Mouse (Mus musculus): ENCODE measurements around the gene Zfp57. TPM values are rescaled to one million over a fixed set of nuclear protein-coding genes. Genes with fewer than 3 reads are reported as not detected.
"Not testable (repeated sequence)": the region's sequence is repeated elsewhere in the genome, so short reads cannot be mapped to it uniquely, and the experiment has no call there.

The Zfp57 gene
- total RNA-seq, 2 experiments from 2014 or later, result not detected

DNA sequence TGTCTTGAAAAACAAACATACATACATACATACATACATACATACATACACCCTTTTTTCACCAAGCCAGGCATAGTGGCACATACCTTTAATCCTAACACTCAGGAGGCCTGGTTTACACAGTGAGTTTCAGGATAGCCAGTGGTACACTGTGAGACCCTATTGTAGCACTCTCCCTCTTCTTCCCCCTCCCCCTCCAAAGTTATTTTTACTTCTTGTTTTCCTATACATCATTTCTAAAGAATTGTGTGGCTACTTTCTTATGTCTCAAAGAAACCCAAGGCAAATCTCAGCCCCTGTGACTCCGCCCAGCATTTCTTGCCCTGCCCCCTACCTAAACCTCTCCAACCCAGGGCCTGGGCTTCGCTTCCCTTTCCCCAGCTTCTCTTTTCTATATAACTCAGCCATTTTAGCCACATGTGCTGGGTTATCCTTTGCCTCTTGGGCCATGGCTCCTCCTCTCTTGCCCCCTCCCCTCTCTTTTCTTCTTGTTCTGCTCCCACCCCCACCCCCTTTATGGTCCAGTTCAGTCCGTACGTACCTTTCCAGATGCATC lies 7.1 kb upstream of the Zfp57 start:
- ATAC-seq (replicated peaks; ENCODE audit: low FRiP score, low TSS enrichment, poor library complexity, severe bottlenecking), result no peak

DNA sequence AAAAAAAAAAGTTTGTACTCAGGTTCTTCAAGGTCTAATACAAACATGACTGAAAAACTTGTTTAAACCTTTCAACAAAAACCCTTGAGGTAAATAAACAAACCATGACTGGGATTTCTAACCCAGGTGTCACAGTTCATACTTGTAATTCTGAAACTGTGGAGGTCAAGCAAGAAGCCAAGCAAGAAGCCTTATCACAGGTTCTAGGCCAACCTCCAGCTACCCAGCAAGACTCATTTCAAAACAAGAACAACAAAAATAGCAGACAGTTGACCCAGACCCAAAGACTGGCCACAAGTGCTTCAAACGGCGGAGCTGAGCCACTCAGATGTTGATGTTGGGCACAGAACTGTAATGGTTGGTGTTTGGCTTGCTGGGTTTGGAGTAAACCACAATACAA lies 6.4 kb upstream of the Zfp57 start:
- ATAC-seq (replicated peaks; ENCODE audit: low FRiP score, low TSS enrichment, poor library complexity, severe bottlenecking), result no peak

DNA sequence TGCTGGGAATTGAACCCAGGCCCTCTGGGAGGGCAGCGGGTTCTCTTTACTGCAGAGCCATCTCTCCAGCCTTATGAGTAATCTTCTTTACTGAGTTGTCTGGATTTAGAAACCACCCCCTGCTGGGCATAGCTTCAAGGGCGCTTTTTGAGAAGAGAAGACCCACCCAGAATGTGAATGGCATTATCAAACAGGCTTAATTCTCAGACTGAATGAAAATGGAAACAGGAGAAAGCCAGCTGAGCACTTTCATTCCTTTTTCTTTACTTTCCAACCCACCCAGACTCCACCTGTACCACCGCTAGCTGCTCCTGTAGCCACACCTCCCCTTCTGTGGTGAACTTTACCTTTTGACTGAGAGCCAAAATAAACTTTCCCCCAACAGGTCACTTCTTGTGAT lies 5.5 kb upstream of the Zfp57 start:
- no peak for ATAC-seq (replicated peaks; ENCODE audit: low FRiP score, low TSS enrichment, poor library complexity, severe bottlenecking)

DNA sequence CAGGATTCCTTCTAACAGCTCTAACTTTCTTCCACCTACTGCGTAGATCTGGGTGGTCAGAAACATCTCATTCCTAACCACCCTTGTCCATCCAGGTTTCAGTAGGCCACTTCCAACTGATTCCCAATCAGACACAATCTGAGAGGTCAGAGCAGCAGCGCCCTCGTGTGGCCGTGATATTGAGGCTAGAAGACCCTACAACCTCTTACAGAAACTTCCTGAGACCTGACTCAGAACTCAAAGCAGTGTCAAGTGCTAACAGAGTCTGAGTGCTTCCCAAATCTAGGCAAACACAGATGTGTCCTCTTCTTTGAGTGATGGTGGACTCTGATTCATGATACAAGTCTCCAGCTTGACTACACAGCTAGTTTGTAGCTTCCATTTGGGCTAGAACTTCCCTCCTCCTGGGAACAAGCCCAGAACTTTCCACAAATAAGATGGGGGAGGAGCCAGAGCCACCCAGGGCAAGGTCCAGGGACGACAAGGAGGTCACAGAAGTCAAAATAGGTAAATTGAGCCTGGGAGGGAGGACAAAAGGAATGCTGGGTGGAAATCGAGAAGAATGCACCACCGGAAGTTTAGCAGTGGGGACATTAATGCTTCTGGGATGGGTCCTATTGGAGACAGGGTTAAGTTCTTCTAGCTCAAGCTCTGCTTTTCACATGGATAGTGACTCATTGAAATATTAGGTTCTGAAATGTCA lies 3.8 kb upstream of the Zfp57 start:
- no peak; the same call in 1 of the 2 replicates for ATAC-seq (replicated peaks; ENCODE audit: low FRiP score, low TSS enrichment, poor library complexity, severe bottlenecking)

DNA sequence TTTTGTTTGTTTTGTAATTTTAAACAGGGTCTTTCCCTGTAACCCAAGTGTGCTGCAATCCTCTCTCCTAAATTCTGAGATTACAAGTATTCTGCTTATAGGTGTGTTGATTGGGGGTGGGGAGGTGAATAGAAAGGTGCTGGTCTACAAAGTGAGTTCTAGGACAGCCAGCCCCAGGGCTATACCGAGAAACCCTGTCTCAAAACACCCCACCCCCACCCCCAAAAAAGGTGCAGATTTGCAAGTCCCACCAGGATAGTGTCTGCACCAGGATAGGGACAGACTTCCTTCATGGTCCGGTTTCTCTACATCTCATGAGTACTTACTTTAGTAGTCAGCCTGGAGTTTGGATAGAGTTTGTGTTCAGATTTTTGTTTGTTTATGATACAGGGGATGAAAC lies 2.5 kb upstream of the Zfp57 start:
- ATAC-seq (replicated peaks; ENCODE audit: low FRiP score, low TSS enrichment, poor library complexity, severe bottlenecking), result no peak

DNA sequence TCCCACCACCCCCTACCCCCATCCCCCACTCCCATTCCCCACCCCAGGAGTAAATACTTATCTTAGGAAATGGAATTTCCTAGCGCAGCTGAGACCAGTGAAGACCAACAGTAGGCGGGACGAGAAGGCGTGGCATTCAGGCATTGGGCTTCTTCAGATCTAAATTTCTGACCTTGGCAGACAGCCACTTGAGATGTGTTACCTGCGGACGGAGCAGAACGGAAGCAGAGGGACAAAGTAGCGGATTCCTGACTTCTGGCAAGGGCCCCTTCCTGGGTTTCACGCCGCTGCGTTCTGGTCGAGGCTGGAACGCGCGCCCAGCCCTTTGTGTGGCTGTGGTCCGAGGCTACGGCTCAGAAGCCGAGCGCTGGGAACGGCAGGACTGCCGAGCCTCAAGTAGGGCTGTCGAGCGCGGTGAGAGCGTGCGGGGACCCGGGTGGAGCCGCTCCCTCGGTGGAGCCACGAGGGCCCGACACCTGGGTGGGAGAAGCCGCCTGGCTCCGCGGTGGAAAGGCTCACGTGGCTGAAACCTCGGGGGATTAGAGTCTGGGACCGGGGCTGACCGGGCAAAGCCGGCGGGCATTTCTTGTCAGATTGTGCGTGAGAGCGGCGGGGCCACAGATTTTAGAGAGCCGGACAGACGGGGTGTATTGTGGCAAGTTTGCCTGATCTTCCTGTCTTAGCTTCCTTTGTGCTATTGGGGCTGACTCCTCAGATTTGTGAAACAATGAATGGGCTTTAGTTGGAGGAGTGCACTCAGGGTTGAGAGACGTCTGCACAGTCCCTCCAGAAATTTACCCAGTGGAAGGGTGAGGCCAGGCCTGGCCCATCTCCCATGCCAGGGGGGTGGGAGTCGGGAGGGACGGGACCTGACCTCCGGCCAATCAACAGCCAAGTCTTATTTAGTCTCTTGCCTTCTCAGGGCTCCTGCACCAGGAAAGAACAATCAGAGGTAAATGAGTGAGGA lies 1.7 kb downstream of the Zfp57 start:
- peak; percentile 67 for ATAC-seq (replicated peaks; ENCODE audit: low FRiP score, low TSS enrichment, poor library complexity, severe bottlenecking)

DNA sequence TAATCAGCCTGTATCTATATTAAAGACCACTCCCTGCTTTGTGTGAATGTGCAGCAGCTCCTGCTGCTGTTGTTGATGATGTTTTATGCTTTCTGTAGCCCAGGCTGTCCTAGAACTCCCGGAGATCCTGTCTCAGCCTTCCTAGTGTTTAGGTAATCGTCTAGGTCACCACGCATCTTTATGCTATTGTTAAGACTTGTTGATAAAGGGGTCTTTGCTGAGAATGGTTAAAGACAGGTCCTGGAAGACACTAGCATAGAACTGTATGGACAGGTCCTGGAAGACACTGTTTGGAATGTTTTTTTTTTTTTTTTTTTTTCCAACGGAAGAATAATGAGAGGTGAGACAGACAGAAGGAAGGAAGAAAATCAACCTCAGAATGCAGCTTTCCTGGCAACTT lies 2.4 kb downstream of the Zfp57 start:
- ATAC-seq (replicated peaks; ENCODE audit: low FRiP score, low TSS enrichment, poor library complexity, severe bottlenecking), result no peak

DNA sequence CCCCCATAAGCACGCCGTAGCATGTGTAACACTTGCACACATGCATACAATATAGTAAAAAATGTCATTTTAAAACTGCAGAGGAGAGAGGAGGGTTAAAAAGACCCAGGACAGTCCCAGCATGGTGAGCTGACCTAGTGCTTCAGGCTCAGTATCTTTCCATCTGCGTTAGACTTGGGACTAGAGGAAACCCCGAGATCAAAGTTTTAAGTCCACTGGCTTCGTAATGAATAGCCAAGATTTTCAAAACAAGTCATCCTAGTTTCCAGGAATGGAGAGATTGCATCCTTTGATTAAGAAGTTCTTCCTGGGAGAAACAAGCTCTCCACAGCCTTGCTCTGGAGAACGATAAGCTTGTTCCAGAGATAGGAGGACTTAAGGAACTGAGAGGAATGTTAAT lies 7.2 kb downstream of the Zfp57 start:
- no peak for ATAC-seq (replicated peaks; ENCODE audit: low FRiP score, low TSS enrichment, poor library complexity, severe bottlenecking)

DNA sequence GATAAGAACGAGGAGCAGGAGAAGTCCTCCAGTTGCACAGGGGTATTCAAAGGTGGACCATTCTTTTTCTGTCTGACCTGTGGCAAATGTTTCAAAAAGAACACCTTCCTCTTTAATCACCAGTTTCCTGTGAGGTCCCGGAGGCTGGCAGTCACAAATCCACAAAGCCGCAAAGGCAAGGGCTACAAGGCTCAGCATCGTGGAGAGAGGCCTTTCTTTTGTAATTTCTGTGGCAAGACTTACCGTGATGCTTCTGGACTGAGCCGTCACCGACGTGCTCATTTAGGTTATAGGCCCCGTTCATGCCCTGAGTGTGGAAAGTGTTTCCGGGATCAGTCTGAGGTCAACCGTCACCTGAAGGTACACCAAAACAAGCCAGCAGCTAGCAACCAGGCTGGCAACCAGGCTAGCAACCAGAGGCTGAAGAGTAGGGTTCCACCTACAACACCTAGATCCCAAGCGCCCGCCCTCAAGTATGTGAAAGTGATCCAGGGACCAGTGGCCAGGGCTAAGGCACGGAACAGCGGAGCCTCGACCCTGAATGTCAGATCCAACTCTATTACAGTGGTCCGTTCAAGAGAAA lies 8.6 kb downstream of the Zfp57 start:
- 0 out of 2 replicates have a peak, but pooled peaks have one; percentile 26 for ATAC-seq (replicated peaks; ENCODE audit: low FRiP score, low TSS enrichment, poor library complexity, severe bottlenecking)

DNA sequence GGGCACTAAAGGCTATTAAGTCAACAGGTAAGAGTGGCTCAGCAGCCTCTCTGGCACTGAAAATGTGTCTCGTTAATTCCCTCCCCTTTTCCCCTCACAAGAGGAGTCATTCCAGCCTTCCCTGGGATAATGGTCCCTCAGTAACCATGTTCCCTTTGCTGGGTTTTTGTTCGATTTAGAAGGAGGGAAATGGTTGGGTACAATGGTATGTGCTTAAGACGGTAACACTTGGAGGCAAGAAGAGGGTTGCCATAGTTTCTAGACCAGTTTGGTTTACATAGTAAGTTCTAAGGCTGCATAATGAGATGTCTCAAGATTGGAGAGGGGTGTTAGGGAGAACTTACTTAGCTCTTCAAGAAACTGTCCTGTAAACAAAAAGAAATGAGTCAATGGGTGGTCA lies 10.8 kb downstream of the Zfp57 start:
- no peak for ATAC-seq (replicated peaks; ENCODE audit: low FRiP score, low TSS enrichment, poor library complexity, severe bottlenecking)

DNA sequence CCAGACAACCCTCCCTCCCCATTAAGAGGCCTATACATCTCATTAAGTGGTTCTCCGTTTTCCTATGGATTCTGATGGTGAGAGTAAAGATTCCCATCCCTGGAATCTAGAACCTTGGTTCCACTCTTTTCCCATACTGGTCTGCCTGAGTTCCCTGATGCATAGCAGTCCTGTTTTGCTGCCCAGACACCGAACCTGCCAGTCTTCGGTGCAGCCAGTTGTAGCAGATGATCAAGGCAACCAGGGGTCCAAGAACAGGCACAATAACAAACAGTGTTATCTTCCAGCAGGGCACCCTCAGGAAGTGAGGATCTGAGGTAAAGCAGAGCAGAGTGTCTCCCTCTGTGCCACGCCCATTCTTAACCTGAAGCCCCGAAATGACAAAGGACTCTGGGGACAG lies 11.2 kb downstream of the Zfp57 start:
- no peak for ATAC-seq (replicated peaks; ENCODE audit: low FRiP score, low TSS enrichment, poor library complexity, severe bottlenecking)

DNA sequence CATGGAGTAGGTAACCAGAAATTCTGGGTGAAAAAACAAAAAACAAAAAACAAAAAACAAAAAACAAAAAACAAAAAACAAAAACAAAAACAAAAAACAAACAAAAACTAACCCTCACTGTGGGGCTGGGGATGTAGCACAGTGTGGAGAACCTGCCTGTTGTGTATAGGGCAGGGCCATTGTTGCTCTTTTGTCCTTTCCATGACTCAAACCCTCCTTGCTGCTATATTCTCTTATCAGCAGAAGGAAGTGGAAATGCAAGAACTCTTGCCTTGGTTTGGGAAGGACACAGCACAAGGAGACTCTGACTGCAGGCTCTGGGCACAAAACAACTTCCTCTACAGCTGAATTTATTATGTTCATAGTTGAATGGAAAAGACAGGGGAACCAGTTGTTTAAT lies 15.4 kb downstream of the Zfp57 start:
- ATAC-seq (replicated peaks; ENCODE audit: low FRiP score, low TSS enrichment, poor library complexity, severe bottlenecking), result no peak

DNA sequence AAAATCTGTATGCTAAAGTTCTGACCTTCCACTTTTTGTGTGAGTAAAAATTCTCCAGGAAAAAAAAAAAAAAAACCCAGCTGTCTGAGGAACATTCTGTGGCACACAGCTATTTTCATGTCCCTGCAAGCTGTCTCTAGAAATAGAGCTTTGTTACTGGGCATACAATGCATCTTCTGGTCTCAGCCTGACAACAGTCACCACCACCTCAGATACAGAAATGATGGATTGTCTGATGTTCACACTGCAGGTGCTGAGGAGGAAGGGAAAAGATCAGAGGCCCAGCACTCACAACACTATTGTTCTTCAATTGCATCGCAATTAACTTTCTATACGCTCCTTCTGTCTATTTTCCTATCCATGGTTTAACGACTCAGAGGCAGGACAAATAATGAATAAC lies 17.4 kb downstream of the Zfp57 start:
- no peak for ATAC-seq (replicated peaks; ENCODE audit: low FRiP score, low TSS enrichment, poor library complexity, severe bottlenecking)

DNA sequence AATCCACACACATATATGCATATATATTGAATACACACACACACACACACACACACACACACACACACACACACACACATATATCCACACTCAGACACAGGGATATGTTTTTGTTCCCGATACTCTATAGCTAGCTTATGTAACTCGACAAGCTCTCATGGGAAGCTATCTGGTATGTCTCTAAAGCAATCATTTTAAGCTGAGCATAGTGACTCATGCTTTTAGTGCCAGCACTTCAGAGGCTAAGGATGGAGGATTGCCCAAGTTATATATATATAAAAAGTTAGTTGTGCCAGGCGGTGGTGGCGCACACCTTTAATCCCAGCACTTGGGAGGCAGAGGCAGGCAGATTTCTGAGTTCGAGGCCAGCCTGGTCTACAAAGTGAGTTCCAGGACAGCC lies 18.3 kb downstream of the Zfp57 start:
- ATAC-seq (replicated peaks; ENCODE audit: low FRiP score, low TSS enrichment, poor library complexity, severe bottlenecking), result not testable (repeated sequence)

DNA sequence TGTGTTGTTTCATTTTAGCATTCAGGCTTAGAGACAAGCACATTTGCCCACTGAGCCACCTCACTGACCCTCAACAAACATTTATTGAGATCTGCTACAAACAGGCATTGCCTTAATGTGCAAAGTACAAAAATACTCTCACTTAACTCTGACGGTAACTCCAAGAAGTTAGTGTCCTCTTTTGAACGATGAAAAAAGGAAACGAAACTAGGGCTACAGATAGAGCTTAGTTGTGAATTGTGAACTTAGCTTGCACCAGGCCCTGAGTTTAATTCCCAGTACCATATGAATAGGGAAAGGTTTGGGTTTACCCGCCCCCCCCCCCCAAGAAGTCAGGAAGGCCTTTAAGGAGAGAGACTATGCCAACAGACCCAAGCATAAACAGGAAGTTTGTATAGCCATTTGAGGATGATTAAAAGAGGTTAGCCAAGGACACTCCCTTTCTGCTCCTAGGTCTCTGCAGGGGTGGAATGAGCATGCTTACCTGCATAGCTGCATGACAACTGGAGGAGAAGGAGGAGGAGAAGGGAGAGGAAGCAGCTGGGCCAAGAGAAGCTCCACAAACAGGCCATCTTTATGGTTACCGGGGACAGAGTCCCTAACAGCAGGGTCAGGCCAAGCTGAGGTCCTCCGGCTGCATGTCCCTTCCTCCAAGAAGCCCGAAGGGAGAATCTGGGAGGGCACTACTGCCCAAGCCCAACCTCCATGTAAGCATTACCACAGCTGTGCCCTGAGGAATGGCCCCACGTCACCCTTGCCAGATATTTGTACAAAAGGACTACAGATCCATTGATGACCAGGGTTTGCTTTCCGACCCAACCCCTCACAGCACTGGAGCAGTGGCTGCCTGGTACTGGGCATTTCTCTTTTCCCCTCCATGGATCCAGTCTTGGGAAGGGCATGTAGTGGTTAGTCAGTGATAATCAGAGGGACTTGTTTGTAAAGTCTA lies 21.9 kb downstream of the Zfp57 start, which contains the start of gene Mog:
Gene Mog (minus strand): TSS at position 771 of the 949 bp plus-strand sequence.
- ATAC-seq (replicated peaks; ENCODE audit: low FRiP score, low TSS enrichment, poor library complexity, severe bottlenecking), result no peak

DNA sequence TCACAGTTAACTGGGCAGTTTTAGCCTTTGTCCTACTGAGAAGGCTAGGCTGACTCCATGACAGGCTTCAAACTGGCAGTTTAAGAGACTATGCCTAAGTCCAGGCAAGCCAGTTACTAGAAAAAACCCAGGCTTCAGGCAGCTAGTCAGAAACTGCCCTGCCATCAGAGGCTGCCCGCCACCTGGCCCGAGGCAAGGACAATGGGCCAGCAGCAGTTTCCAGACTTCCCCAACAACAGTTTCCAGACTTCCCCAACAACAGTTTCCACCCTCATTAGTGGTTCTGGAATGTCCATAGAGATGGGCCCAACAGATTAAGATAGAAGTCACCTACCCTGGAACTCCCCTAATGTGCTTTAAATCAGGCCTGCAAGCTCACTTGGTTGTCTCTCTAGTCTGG lies 25.5 kb downstream of the Zfp57 start:
- ATAC-seq (replicated peaks; ENCODE audit: low FRiP score, low TSS enrichment, poor library complexity, severe bottlenecking), result no peak

DNA sequence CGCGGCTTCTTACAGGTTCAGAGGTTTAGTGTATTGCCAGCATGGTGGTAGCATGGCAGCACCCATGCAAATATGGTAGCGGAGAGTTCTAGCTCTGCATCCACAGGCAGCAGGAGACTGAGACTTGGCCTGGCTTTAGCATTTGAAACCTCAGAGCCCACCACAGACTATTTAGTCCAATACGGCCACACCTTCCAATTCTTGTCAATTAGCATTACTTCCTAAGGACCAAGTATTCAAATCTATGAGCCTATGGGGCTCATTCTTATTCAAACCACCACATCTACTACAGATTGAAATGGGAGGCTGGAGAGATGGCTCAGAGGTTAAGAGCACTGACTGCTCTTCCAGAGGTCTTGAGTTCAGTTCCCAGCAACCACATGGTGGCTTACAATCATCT lies 26.5 kb downstream of the Zfp57 start:
- ATAC-seq (replicated peaks; ENCODE audit: low FRiP score, low TSS enrichment, poor library complexity, severe bottlenecking), result no peak

DNA sequence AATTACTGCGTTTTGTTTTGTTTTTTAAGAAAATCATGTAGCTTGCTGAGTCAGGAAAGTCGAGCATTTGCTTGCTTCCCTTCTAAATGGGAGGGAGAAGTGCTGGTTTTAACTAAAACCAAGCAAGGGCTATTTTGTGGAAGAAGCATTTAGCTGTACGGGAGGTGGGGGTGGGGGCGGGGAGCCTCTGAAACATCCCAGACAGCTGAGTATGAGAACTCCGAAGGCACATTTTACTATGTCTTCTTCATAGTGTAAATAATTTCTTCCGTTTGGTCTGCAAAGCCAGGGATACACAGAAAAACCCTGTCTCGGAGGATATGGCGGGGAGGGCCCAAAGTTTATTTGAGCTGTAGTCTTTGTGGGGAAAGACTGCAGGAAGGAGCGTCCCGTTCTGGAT lies 27.2 kb downstream of the Zfp57 start:
- no peak for ATAC-seq (replicated peaks; ENCODE audit: low FRiP score, low TSS enrichment, poor library complexity, severe bottlenecking)

DNA sequence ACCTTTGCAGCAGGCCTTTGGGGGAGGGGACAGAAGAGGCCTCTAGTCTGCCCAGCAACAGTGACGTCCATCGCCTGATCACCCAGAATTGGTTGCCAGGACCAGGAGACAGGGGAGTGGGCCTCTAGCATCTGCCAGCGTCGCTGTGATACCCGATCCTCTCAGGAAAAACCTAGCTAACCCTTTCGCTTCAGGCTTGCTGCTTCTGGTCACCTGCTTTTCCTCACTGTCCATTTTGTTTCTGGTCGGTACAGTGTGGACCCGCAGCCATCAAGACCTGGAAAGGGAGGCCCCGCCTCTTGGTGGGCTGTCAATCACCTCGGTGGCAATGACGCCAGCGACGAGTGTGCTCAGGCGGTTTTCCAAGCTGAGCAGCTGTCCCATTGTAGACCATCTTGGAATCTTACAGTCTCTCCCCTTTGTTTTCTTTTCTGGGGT lies 27.7 kb downstream of the Zfp57 start:
- peak; percentile 98 for ATAC-seq (replicated peaks; ENCODE audit: low FRiP score, low TSS enrichment, poor library complexity, severe bottlenecking)
